In genomic region chr17:85845059-85845458, GRCm38 (mm10) we compare ENCODE assay signal across 19 mouse cellular contexts.
DNase-seq lines count a peak whose midpoint lies in the region; TF ChIP-seq lines count a peak whose summit lies in the region.
"Had no signal": no experiment of that assay in that cellular context is flagged by ENCODE, and none has a peak within 500 bp of the region (broad histone marks: within the 10 kb centered on the region; RNA-seq: fewer than 3 reads in every experiment).

No protein-coding gene starts in this region.

- peaks cover 10% of the 10 kb centered on the region for H3K9me3 ChIP-seq in CH12.LX (replicated peaks; ENCODE audit: low read length)
- H3K9me3 ChIP-seq in limb, embryonic 10.5 days (replicated peaks): no peaks in the 10 kb centered on the region
- H3K9me3 ChIP-seq: embryonic facial prominence, embryonic 10.5 days; embryonic facial prominence, embryonic 12.5 days; forebrain, embryonic 13.5 days; forebrain, embryonic 15.5 days had no signal

- DNase-seq in heart, adult 11 months: peak; percentile 57
- DNase-seq in heart, adult 8-10 months (ENCODE audit: low spot score): no peak
- DNase-seq in CH12.LX (ENCODE audit: extremely low read depth): peak; percentile 50
- DNase-seq in limb, embryonic 10.5 days (ENCODE audit: low spot score): no peak
- no peak for DNase-seq in gastrocnemius, postnatal 10 days
- DNase-seq: adrenal gland, adult 8-10 months; adrenal gland, postnatal 14 days; adrenal gland, postnatal 36 days; B cell, adult 2 months; cerebellum, adult 11-12 months; cerebellum, adult 2 months; cerebellum, adult 9-10 months; cerebellum, postnatal 10 days; cerebellum, postnatal 25 days; forebrain, postnatal 0 days had no signal

- H3K4me1 ChIP-seq in CH12.LX (ENCODE audit: control insufficient read depth in 1 of 2, insufficient read depth in 2 of 2): peaks cover 12 to 30% of the 10 kb centered on the region in 2 experiments
- peaks cover 36% of the 10 kb centered on the region for H3K4me1 ChIP-seq in limb, embryonic 10.5 days
- H3K4me1 ChIP-seq: forebrain, embryonic 13.5 days; forebrain, embryonic 15.5 days had no signal

- TF ChIP-seq EP300 in CH12.LX (IDR thresholded peaks at IDR 0.05; ENCODE audit: low read length): no peak

- no peak for TF ChIP-seq CTCF in CH12.LX (conservative IDR thresholded peaks at IDR 0.05 in 1 of 2, IDR thresholded peaks at IDR 0.05 in 1 of 2; ENCODE audit: low read depth in 2 of 2, low read length in 2 of 2)

- in situ Hi-C loops in CH12.LX (cut with MboI; ENCODE audit: low pct_ligation_motif_present, low pct_unique_long_range_greater_than_20kb, low sequenced_read_pairs): no loop called here

- dilution Hi-C loops in CH12.LX (cut with MboI; ENCODE audit: extremely low pct_ligation_motif_present, extremely low pct_unique_long_range_greater_than_20kb, low sequenced_read_pairs): no loop called here

- TF ChIP-seq POLR2A in CH12.LX (IDR thresholded peaks at IDR 0.05; ENCODE audit: low read depth, low read length): no peak

- H3K36me3 ChIP-seq in CH12.LX (replicated peaks in 1 of 2; ENCODE audit: control insufficient read depth in 1 of 2, insufficient read depth in 1 of 2, low read length in 1 of 2): no peaks in the 10 kb centered on the region
- no peaks in the 10 kb centered on the region for H3K36me3 ChIP-seq in limb, embryonic 10.5 days
- H3K36me3 ChIP-seq: embryonic facial prominence, embryonic 10.5 days; embryonic facial prominence, embryonic 12.5 days; forebrain, embryonic 15.5 days had no signal

- 69% methylated on average over 6 of the region's 6 CpGs for WGBS in limb, embryonic 10.5 days

- TF ChIP-seq RAD21 in CH12.LX (IDR thresholded peaks at IDR 0.05; ENCODE audit: low read depth, low read length): no peak

- no peaks in the 10 kb centered on the region for H3K27me3 ChIP-seq in CH12.LX (replicated peaks)
- peaks cover 16% of the 10 kb centered on the region for H3K27me3 ChIP-seq in limb, embryonic 10.5 days (ENCODE audit: low read depth, poor library complexity, severe bottlenecking)
- H3K27me3 ChIP-seq: embryonic facial prominence, embryonic 12.5 days; forebrain, embryonic 13.5 days; forebrain, embryonic 15.5 days had no signal

- no peak overlapping the region for H3K9ac ChIP-seq in CH12.LX (ENCODE audit: insufficient read depth, low read depth)
- H3K9ac ChIP-seq: embryonic facial prominence, embryonic 12.5 days; forebrain, embryonic 13.5 days; forebrain, embryonic 15.5 days; forebrain, postnatal 0 days had no signal

- H3K4me2 ChIP-seq in CH12.LX (ENCODE audit: insufficient read depth, low read depth, poor library complexity, severe bottlenecking): no peak overlapping the region
- H3K4me2 ChIP-seq: embryonic facial prominence, embryonic 12.5 days; forebrain, embryonic 13.5 days; forebrain, embryonic 15.5 days had no signal

- H3K79me2 ChIP-seq in CH12.LX (replicated peaks; ENCODE audit: control insufficient read depth, extremely low read depth, insufficient read depth, poor library complexity, severe bottlenecking): no peaks in the 10 kb centered on the region

- peak overlapping the region; percentile 6; the same call in 1 of the 2 replicates for H3K27ac ChIP-seq in CH12.LX (ENCODE audit: insufficient read depth, low read depth)
- H3K27ac ChIP-seq in limb, embryonic 10.5 days: 0 out of 2 replicates have a peak overlapping the region, but pooled peaks have one; percentile 15
- H3K27ac ChIP-seq: embryonic facial prominence, embryonic 10.5 days; embryonic facial prominence, embryonic 12.5 days; forebrain, embryonic 13.5 days; forebrain, embryonic 15.5 days had no signal

- H3K4me3 ChIP-seq in CH12.LX (replicated peaks in 1 of 3; ENCODE audit: low read depth in 2 of 3, low read length in 2 of 3, poor library complexity in 1 of 3): no peak overlapping the region
- no peak overlapping the region for H3K4me3 ChIP-seq in limb, embryonic 10.5 days
- H3K4me3 ChIP-seq: embryonic facial prominence, embryonic 10.5 days; embryonic facial prominence, embryonic 12.5 days; forebrain, embryonic 13.5 days; forebrain, embryonic 15.5 days had no signal

TF ChIP-seq in CH12.LX, 34 proteins besides CTCF, POLR2A, EP300 and RAD21:
- TF ChIP-seq JUN (IDR thresholded peaks at IDR 0.05; ENCODE audit: insufficient read depth, low read depth, low read length): no peak
- TF ChIP-seq ZKSCAN1 (IDR thresholded peaks at IDR 0.05; ENCODE audit: borderline replicate concordance, low read depth, low read length): no peak
- no peak for TF ChIP-seq USF1 (IDR thresholded peaks at IDR 0.05; ENCODE audit: low read depth, low read length)
- TF ChIP-seq TCF12 (IDR thresholded peaks at IDR 0.05; ENCODE audit: low read depth, low read length): 0 out of 2 replicates have a peak, but pooled peaks have one; percentile 15
- TF ChIP-seq IRF4 (IDR thresholded peaks at IDR 0.05; ENCODE audit: low read depth, low read length): peak; percentile 50; the same call in 1 of the 2 replicates
- peak; percentile 50 for TF ChIP-seq ETS1 (conservative IDR thresholded peaks at IDR 0.05; ENCODE audit: low read depth, low read length)
- peak; percentile 49; the same call in 1 of the 2 replicates for TF ChIP-seq MEF2A (IDR thresholded peaks at IDR 0.05; ENCODE audit: borderline replicate concordance, low read depth, low read length)

Comparison
In these comparisons a context has a peak if more than half of its experiments do, and no peak if none do; other contexts are left out.
1. DNase-seq: peak in heart, adult 11 months (single experiment) and CH12.LX (single experiment); none in heart, adult 8-10 months (single experiment), limb, embryonic 10.5 days (single experiment) and gastrocnemius, postnatal 10 days (single experiment).